Mouse (Mus musculus): ENCODE data around the gene Gars.

GRCm38 (mm10) chr6:55027642-55028041 lies 10.2 kb upstream of the Gars start:
- TF ChIP-seq GATA1 (IDR thresholded peaks at IDR 0.05; ENCODE audit: borderline replicate concordance, low read length) (no peak), FLI1 (IDR thresholded peaks at IDR 0.05; ENCODE audit: low read length) (no peak)

Data from megakaryocyte, embryonic 14.5 days (primary cell).